Comparison of ENCODE assay signal across 13 mouse cellular contexts in the genomic region with DNA sequence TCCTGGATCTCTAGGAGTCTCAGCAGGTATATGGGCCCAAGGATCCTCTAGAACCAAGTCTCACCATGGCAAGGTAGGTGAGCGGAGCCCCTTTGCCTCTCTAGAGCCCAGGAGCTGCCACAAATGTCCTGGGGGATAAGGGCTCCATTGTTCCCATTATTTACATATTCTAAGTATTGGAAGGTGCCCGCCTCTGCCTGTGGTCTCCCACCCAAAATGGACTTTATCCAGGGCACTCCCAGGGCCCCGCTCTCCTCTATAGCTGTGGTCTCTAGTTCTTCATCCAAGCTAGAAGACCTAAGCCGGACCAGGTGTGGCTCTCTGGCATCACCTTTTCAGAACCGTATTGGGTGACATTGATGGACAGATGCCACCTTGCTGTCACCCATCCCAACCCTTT. TPM values are rescaled to one million over a fixed set of nuclear protein-coding genes. Genes with fewer than 3 reads are reported as not detected.
A peak's percentile ranks its signal among the peaks of the same experiment; 100 is the strongest.
DNase-seq lines count a peak whose midpoint lies in the region; ATAC-seq and TF ChIP-seq lines count a peak whose summit lies in the region.
"Had no signal": no experiment of that assay in that cellular context is flagged by ENCODE, and none has a peak within 500 bp of the region (broad histone marks: within the 10 kb centered on the region; RNA-seq: fewer than 3 reads in every experiment).

A gene (minus strand): TSS at position 101 of the 400 bp plus-strand sequence.

- H3K4me3 ChIP-seq in gastrocnemius, adult 2 months = peak within 1 kb of the TSS; percentile 23; the same call in 1 of the 2 replicates
- H3K4me3 ChIP-seq in embryonic facial prominence, embryonic 14.5 days (ENCODE audit: low read depth, low read length) = no peak within 1 kb of the TSS
- no peak within 1 kb of the TSS for H3K4me3 ChIP-seq in hindbrain, embryonic 14.5 days (replicated peaks; ENCODE audit: low read length)
- H3K4me3 ChIP-seq in midbrain, embryonic 16.5 days (ENCODE audit: low read depth, low read length) = no peak within 1 kb of the TSS

- 92% methylated on average over 5 of the region's 5 CpGs for WGBS in embryonic facial prominence, embryonic 14.5 days
- WGBS in hindbrain, embryonic 14.5 days = 94% methylated on average over 5 of the region's 5 CpGs
- WGBS in midbrain, embryonic 16.5 days = 92% methylated on average over 5 of the region's 5 CpGs

- H3K9ac ChIP-seq in embryonic facial prominence, embryonic 14.5 days (ENCODE audit: low read depth, low read length) = no peak within 1 kb of the TSS
- 0 out of 2 replicates have a peak within 1 kb of the TSS, but pooled peaks have one; percentile 18 for H3K9ac ChIP-seq in hindbrain, embryonic 14.5 days
- H3K9ac ChIP-seq in midbrain, embryonic 16.5 days (ENCODE audit: low read depth, low read length) = no peak within 1 kb of the TSS; the same call in 1 of the 2 replicates

- H3K36me3 ChIP-seq in embryonic facial prominence, embryonic 14.5 days (ENCODE audit: control insufficient read depth, insufficient read depth, low read length) = no peaks in the 10 kb centered on the region
- no peaks in the 10 kb centered on the region for H3K36me3 ChIP-seq in hindbrain, embryonic 14.5 days (replicated peaks; ENCODE audit: control insufficient read depth, insufficient read depth)
- H3K36me3 ChIP-seq in midbrain, embryonic 16.5 days (ENCODE audit: control insufficient read depth, insufficient read depth, low read length) = no peaks in the 10 kb centered on the region
- H3K36me3 ChIP-seq: G1E had no signal

- H3K4me1 ChIP-seq in embryonic facial prominence, embryonic 14.5 days (ENCODE audit: control insufficient read depth, insufficient read depth, low read length) = peaks cover 10% of the 10 kb centered on the region
- peaks cover 28% of the 10 kb centered on the region for H3K4me1 ChIP-seq in hindbrain, embryonic 14.5 days (replicated peaks; ENCODE audit: control insufficient read depth, insufficient read depth, low read length)
- peaks cover 29% of the 10 kb centered on the region for H3K4me1 ChIP-seq in midbrain, embryonic 16.5 days (ENCODE audit: control insufficient read depth, insufficient read depth, low read length)

- no peak for TF ChIP-seq CTCF in gastrocnemius, adult 2 months (IDR thresholded peaks at IDR 0.05)

- H3K4me2 ChIP-seq in embryonic facial prominence, embryonic 14.5 days (ENCODE audit: low read depth, low read length) = no peak within 1 kb of the TSS
- no peak within 1 kb of the TSS for H3K4me2 ChIP-seq in hindbrain, embryonic 14.5 days (replicated peaks)
- H3K4me2 ChIP-seq in midbrain, embryonic 16.5 days (ENCODE audit: low read length) = no peak within 1 kb of the TSS

- no peak for ATAC-seq in embryonic facial prominence, embryonic 14.5 days (ENCODE audit: low read depth)
- no peak for ATAC-seq in hindbrain, embryonic 14.5 days (ENCODE audit: low FRiP score)
- no peak for ATAC-seq in midbrain, embryonic 16.5 days
- ATAC-seq in megakaryocyte, adult 5-6 weeks (ENCODE audit: poor library complexity, severe bottlenecking) = no peak

- DNase-seq in gastrocnemius, adult 2 months = no peak
- DNase-seq in gastrocnemius, postnatal 25 days = no peak
- DNase-seq in embryonic facial prominence, embryonic 14.5 days (ENCODE audit: low spot score) = no peak
- no peak for DNase-seq in hindbrain, embryonic 14.5 days (ENCODE audit: low spot score)
- DNase-seq in spleen, postnatal 4 days (ENCODE audit: low spot score in 2 of 2) = no peak
- no peak for DNase-seq in spleen, adult 18-20 months
- DNase-seq: kidney, postnatal 36 days; left cerebral cortex, postnatal 4 days; lung, embryonic 14.5 days; right cerebral cortex, postnatal 4 days had no signal

- no peaks in the 10 kb centered on the region for H3K27me3 ChIP-seq in embryonic facial prominence, embryonic 14.5 days (replicated peaks; ENCODE audit: control insufficient read depth, insufficient read depth, low read length)
- H3K27me3 ChIP-seq in hindbrain, embryonic 14.5 days (ENCODE audit: control insufficient read depth, insufficient read depth, low read length) = no peaks in the 10 kb centered on the region
- no peaks in the 10 kb centered on the region for H3K27me3 ChIP-seq in midbrain, embryonic 16.5 days (ENCODE audit: control insufficient read depth, insufficient read depth, low read depth, low read length)

- intact Hi-C loops in gastrocnemius, adult 2 months (cut with DNase I) = no loop called here

- peak within 1 kb of the TSS; percentile 73 for H3K27ac ChIP-seq in gastrocnemius, adult 2 months
- peak within 1 kb of the TSS; percentile 73; the same call in 1 of the 2 replicates for H3K27ac ChIP-seq in embryonic facial prominence, embryonic 14.5 days (replicated peaks; ENCODE audit: low read depth, low read length)
- peak within 1 kb of the TSS; percentile 97 for H3K27ac ChIP-seq in hindbrain, embryonic 14.5 days
- H3K27ac ChIP-seq in midbrain, embryonic 16.5 days (ENCODE audit: low read length) = peak within 1 kb of the TSS; percentile 95

- no peaks in the 10 kb centered on the region for H3K9me3 ChIP-seq in embryonic facial prominence, embryonic 14.5 days (ENCODE audit: control insufficient read depth, low read length)
- H3K9me3 ChIP-seq in hindbrain, embryonic 14.5 days (ENCODE audit: control insufficient read depth, low read length) = no peaks in the 10 kb centered on the region
- H3K9me3 ChIP-seq in midbrain, embryonic 16.5 days (replicated peaks; ENCODE audit: control insufficient read depth, low read length, poor library complexity, severe bottlenecking) = no peaks in the 10 kb centered on the region
- H3K9me3 ChIP-seq: G1E had no signal

RNA-seq across cellular contexts. Expression of the gene that starts here (rescaled TPM):
- under 1 TPM; 0.59 to 0.99 TPM for total RNA-seq in gastrocnemius, adult 2 months (2021)
- 1 to 10 TPM in 1 of 2 experiments, under 1 TPM in 1; 1.00 to 1.3 TPM for total RNA-seq in gastrocnemius, postnatal 25 days (2021)
- not detected in 2 replicates for polyA plus RNA-seq in embryonic facial prominence, embryonic 14.5 days (2014; fragmentation: Nextera tagmentation; extraction: Ambion mirVana)
- 0.24 and 0.82 TPM in 2 replicates for polyA plus RNA-seq in hindbrain, embryonic 14.5 days (2014; fragmentation: Nextera tagmentation; extraction: Ambion mirVana)
- 0.65 and 0.84 TPM in 2 replicates for polyA plus RNA-seq in midbrain, embryonic 16.5 days (2015; fragmentation: Nextera tagmentation; extraction: Ambion mirVana)
- total RNA-seq in megakaryocyte, adult 5-6 weeks (2015) = 0.25 TPM in 1 of 2 replicates, not detected in the other
- total RNA-seq in megakaryocyte, adult 5-6 weeks (2017) = 0.18 TPM in 1 of 2 replicates, not detected in the other
- polyA plus RNA-seq: G1E; lung, embryonic 14.5 days had no signal
